Mouse (Mus musculus) ES-E14 (cell line): ENCODE data around the gene Cbll1. TPM values are rescaled to one million over a fixed set of nuclear protein-coding genes. Genes with fewer than 3 reads are reported as not detected.
A peak's percentile ranks its signal among the peaks of the same experiment; 100 is the strongest.

Experiments used
- DNase-seq: peaks from one replicate; pipeline ENCODE4 v3.0.0-alpha.2; 2013; ENCODE audit warnings: low read depth, low spot score
- H3K27ac ChIP-seq: 2 replicates; pipeline ENCODE4 v1.5.1; 2012; ENCODE audit warnings: low read depth, mild to moderate bottlenecking, low read length, moderate library complexity, mixed read lengths; ENCODE audit not compliant: poor library complexity, insufficient read depth, severe bottlenecking
- H3K36me3 ChIP-seq: 2 replicates; pipeline ENCODE4 v1.6.1; 2012; ENCODE audit warnings: mild to moderate bottlenecking, low read length, moderate library complexity, mixed read lengths; ENCODE audit not compliant: control insufficient read depth, poor library complexity, insufficient read depth, severe bottlenecking
- H3K4me1 ChIP-seq, 2 experiments: fragments of 150-350 bp in 1 of 2; sonication (generic) in 1 of 2; 2 replicates each; pipeline ENCODE4 v1.6.1; 2012; ENCODE audit warnings: low read length in 2 of 2, mild to moderate bottlenecking in 1 of 2, mixed read lengths in 1 of 2; ENCODE audit not compliant: control insufficient read depth in 2 of 2, insufficient read depth in 2 of 2, poor library complexity in 1 of 2
- H3K4me3 ChIP-seq, 2 experiments: fragments of 150-350 bp in 1 of 2; sonication (generic) in 1 of 2; 2 replicates each; pipeline ENCODE4 v1.5.1; 2012; ENCODE audit warnings: low read length in 2 of 2, low read depth in 1 of 2, mild to moderate bottlenecking in 1 of 2, mixed read lengths in 1 of 2; ENCODE audit not compliant: insufficient read depth in 1 of 2, poor library complexity in 1 of 2, severe bottlenecking in 1 of 2
- H3K9ac ChIP-seq: 2 replicates; pipeline ENCODE4 v1.6.1; 2012; ENCODE audit warnings: low read depth, mild to moderate bottlenecking, low read length, mixed read lengths; ENCODE audit not compliant: poor library complexity, insufficient read depth, severe bottlenecking
- H3K9me3 ChIP-seq: fragments of 150-350 bp; sonication (generic); 2 replicates; pipeline ENCODE4 v1.6.1; 2012; ENCODE audit warnings: low read depth, mild to moderate bottlenecking, low read length; ENCODE audit not compliant: control insufficient read depth, insufficient read depth
- CHD2 ChIP-seq: IDR thresholded peaks from 2 replicates; pipeline ENCODE4 v1.6.1; 2014; ENCODE audit warnings: mild to moderate bottlenecking, low read depth, low read length, inconsistent platforms
- HCFC1 ChIP-seq: IDR thresholded peaks from 2 replicates; pipeline ENCODE4 v1.6.1; 2012; ENCODE audit warnings: low read length, inconsistent platforms, borderline replicate concordance; ENCODE audit not compliant: insufficient read depth
- MAFK ChIP-seq: IDR thresholded peaks from 2 replicates; pipeline ENCODE4 v1.6.1; 2014; ENCODE audit warnings: mild to moderate bottlenecking, low read depth, low read length, inconsistent platforms; ENCODE audit not compliant: insufficient read depth
- ZC3H11A ChIP-seq: IDR thresholded peaks from 2 replicates; pipeline ENCODE4 v1.6.1; 2012; ENCODE audit warnings: low read depth, mild to moderate bottlenecking, inconsistent platforms, low read length, borderline replicate concordance
- ZNF384 ChIP-seq: IDR thresholded peaks from 2 replicates; pipeline ENCODE4 v1.6.1; 2012; ENCODE audit warnings: low read depth, low read length, inconsistent platforms
- in situ Hi-C, 2 experiments: fragments of 600-800 bp; cut with MboI; formaldehyde crosslinking; loops; one replicate each; pipeline ENCODE4 v1.15.1; 2025; ENCODE audit warnings: low sequenced_read_pairs in 2 of 2, inconsistent platforms in 1 of 2; ENCODE audit not compliant: unreplicated experiment in 2 of 2
- total RNA-seq: library from RNA; depleted of rRNA; stranded (reverse); fragments of 300-350 nt; gene quantifications from 2 replicates; pipeline ENCODE4 v1.2.3, GENCODE M21; 2012

The Cbll1 gene
- total RNA-seq, 1 experiment = 6.6 TPM

DNA sequence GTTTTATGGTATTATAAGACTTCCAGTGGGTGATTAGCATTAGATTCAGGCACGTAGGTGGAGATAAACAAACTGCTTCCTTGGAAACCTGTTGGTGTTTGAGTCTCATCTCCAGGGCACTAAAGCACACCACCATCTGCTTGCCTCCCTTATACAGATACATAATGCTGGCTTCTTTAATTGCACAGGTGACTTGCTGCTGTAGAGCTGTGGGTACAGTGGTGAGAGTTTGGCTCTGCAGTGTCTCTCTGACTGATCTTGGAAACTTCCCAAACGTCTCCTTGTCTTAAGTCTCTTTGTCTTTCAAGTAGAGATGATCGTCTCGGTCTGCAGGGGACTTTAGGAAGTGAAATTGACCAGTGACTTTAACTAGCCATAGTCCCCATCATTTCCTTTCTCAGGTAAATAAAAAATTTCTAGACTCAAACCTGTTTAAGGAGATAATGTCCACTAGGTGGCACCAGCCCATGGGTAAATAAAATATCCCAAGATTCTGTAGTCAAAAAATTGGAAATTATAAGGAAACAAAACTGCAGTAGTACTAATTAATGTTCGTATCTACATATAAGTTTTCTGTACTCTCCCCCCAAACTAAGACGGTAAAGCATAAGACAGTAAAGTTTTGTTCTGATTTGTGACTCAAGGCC is 8.4 kb upstream of the Cbll1 start:
- TF ChIP-seq ZC3H11A (no peak; the same call in 1 of the 2 replicates), CHD2 (no peak), MAFK (no peak), HCFC1 (no peak), ZNF384 (no peak)
- Histone ChIP-seq H3K36me3 (no peaks in the 10 kb centered on the region), H3K4me1 (no peaks in the 10 kb centered on the region; a peak in 1 of 4 replicates), H3K9ac (no peak overlapping the region), H3K9me3 (no peaks in the 10 kb centered on the region), H3K27ac (no peak overlapping the region), H3K4me3 (no peak overlapping the region)
- in situ Hi-C loops = loop anchor here (10.0 to 25.0 kb wide), 2 partner anchors 427 to 429 kb away; no protein-coding TSS in a partner anchor
- DNase-seq = no peak

- no peak overlapping the region for H3K27ac ChIP-seq
- TF ChIP-seq MAFK (no peak), ZC3H11A (0 out of 2 replicates have a peak, but pooled peaks have one; percentile 20)
- H3K9me3 ChIP-seq = no peaks in the 10 kb centered on the region
- in situ Hi-C loops = loop anchor here (10.0 to 25.0 kb wide), 2 partner anchors 432 to 434 kb away; no protein-coding TSS in a partner anchor
- H3K9ac ChIP-seq = no peak overlapping the region
- H3K36me3 ChIP-seq = no peaks in the 10 kb centered on the region
- peaks cover 0 to 2% of the 10 kb centered on the region in 2 experiments; a peak in 1 of 4 replicates for H3K4me1 ChIP-seq
- H3K4me3 ChIP-seq = no peak overlapping the region
- DNase-seq = no peak
These were observed 3.8 kb upstream of the Cbll1 start for GRCm38 (mm10) chr12:31503211-31503610.

DNA sequence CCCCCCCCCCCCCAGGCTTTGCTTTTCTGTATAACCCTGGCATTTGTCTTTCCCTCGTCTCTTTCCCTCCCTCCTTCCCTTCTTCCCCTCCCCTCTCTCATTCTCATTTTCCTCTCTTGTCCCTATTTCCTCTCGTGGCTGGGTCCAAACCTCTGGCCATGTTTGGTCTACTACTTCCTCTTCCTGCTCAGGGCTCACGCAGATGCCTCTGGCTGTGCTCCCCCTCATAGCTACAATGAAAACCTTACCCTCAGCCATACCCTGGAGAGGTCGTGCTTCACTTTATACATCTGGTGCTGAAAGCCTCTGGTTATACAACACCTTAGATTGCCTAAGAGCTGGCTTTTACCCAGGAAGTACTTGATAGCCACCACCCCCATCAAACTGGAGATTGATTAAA is 1.9 kb upstream of the Cbll1 start:
- no peaks in the 10 kb centered on the region for H3K9me3 ChIP-seq
- TF ChIP-seq HCFC1 (no peak), CHD2 (no peak), MAFK (no peak), ZNF384 (no peak), ZC3H11A (no peak)
- H3K4me1 ChIP-seq = peaks cover 0 to 4% of the 10 kb centered on the region in 2 experiments; a peak in 1 of 4 replicates
- no peak overlapping the region for H3K27ac ChIP-seq
- no peak overlapping the region for H3K4me3 ChIP-seq
- H3K9ac ChIP-seq = no peak overlapping the region
- no peak for DNase-seq
- in situ Hi-C loops = loop anchor here (10.0 to 25.0 kb wide), 2 partner anchors 434 to 436 kb away; no protein-coding TSS in a partner anchor
- no peaks in the 10 kb centered on the region for H3K36me3 ChIP-seq

- H3K4me3 ChIP-seq = peak overlapping the region; percentile 78 to 98
- in situ Hi-C loops = loop anchor here (10.0 to 25.0 kb wide), 2 partner anchors 435 to 437 kb away; no protein-coding TSS in a partner anchor
- H3K4me1 ChIP-seq = peaks cover 0 to 4% of the 10 kb centered on the region in 2 experiments; a peak in 1 of 4 replicates
- TF ChIP-seq ZNF384 (no peak), MAFK (no peak), ZC3H11A (no peak), CHD2 (no peak), HCFC1 (no peak)
- H3K27ac ChIP-seq = peak overlapping the region; percentile 1
- peak overlapping the region; percentile 70 for H3K9ac ChIP-seq
- H3K36me3 ChIP-seq = no peaks in the 10 kb centered on the region
- H3K9me3 ChIP-seq = no peaks in the 10 kb centered on the region
- no peak for DNase-seq
These were observed 780 bp upstream of the Cbll1 start for GRCm38 (mm10) chr12:31500196-31500595.

DNA sequence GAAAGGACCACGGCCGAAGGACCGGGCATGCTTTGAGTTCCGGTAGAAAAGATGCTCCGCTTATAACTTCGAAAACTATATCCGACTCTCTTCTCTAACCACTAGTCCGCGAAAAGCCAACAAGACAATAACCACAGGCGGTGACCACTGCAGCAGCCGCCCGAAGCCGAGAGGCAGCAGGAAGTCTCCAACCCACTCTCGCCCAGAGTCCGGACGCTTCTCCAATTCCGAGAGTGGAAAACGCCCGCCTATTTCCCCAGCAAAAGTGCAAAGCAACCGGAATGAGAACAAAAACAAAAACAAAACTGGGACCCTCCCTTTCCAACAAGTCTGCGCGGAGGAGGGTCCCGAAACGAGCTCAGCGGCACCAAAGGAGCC is 491 bp downstream of the Cbll1 start:
- no peak for DNase-seq
- no peak for TF ChIP-seq MAFK
- no peak for TF ChIP-seq HCFC1
- TF ChIP-seq CHD2 = no peak
- no peak for TF ChIP-seq ZNF384
- TF ChIP-seq ZC3H11A = no peak
- H3K4me3 ChIP-seq = peak overlapping the region; percentile 78 to 98
- H3K9me3 ChIP-seq = no peaks in the 10 kb centered on the region
- peak overlapping the region; percentile 85 for H3K9ac ChIP-seq
- in situ Hi-C loops = no loop called here
- H3K4me1 ChIP-seq = peaks cover 0 to 4% of the 10 kb centered on the region in 2 experiments; a peak in 1 of 4 replicates
- 0 out of 2 replicates have a peak overlapping the region, but pooled peaks have one; percentile 1 for H3K27ac ChIP-seq
- H3K36me3 ChIP-seq = peaks cover 3% of the 10 kb centered on the region
